Mouse (Mus musculus) midbrain, embryonic 10.5 days (tissue): ENCODE results near the gene Gcfc2. TPM values are rescaled to one million over a fixed set of nuclear protein-coding genes. Genes with fewer than 3 reads are reported as not detected.
A peak's percentile ranks its signal among the peaks of the same experiment; 100 is the strongest.

ENCODE experiments used
- DNase-seq: peaks from one replicate; pipeline ENCODE4 v3.0.0-alpha.2; 2017; ENCODE audit warnings: low spot score
- H3K27ac ChIP-seq: fragments of 300-500 bp; sonication (generic); replicated peaks from 2 replicates; pipeline ENCODE4 v1.5.1; 2016; ENCODE audit warnings: mild to moderate bottlenecking
- H3K27me3 ChIP-seq: fragments of 300-500 bp; sonication (generic); 2 replicates; pipeline ENCODE4 v1.6.1; 2016; ENCODE audit warnings: low read depth, mild to moderate bottlenecking; ENCODE audit not compliant: poor library complexity, severe bottlenecking
- H3K36me3 ChIP-seq: fragments of 300-500 bp; sonication (generic); 2 replicates; pipeline ENCODE4 v1.6.1; 2016; ENCODE audit warnings: mild to moderate bottlenecking, moderate library complexity
- H3K4me1 ChIP-seq: fragments of 300-500 bp; sonication (generic); 2 replicates; pipeline ENCODE4 v1.6.1; 2016
- H3K4me3 ChIP-seq: fragments of 300-500 bp; sonication (generic); 2 replicates; pipeline ENCODE4 v1.5.1; 2016; ENCODE audit warnings: mild to moderate bottlenecking, moderate library complexity
- H3K9me3 ChIP-seq: fragments of 300-500 bp; sonication (generic); replicated peaks from 2 replicates; pipeline ENCODE4 v1.6.1; 2016; ENCODE audit warnings: mild to moderate bottlenecking
- WGBS: fragments of 180-500 bp; shearing (Covaris S2); methylation state at CpG from one replicate; pipeline ENCODE4 v1.1.7; 2016; 5-methylcytosine and 5-hydroxymethylcytosine counted together
- microRNA counts: library from miRNA; unstranded; fragments of <30 nt; microRNA quantifications from one replicate; lab custom pipeline; 2017
- microRNA-seq: library from miRNA; unstranded; fragments of <30 nt; microRNA quantifications from one replicate; pipeline ENCODE4, GENCODE M21; 2017
- polyA plus RNA-seq: library from polyadenylated mRNA; unstranded; fragments of >200 nt; fragmentation: Nextera tagmentation; extraction: Ambion mirVana; gene quantifications from 2 replicates; pipeline ENCODE4 v1.2.1, GENCODE M21; 2016

The Gcfc2 gene
- polyA plus RNA-seq, 1 experiment from 2014 or later: 11.1 TPM

GRCm38 (mm10) chr6:81987010-81987409, 63.5 kb downstream of the Gcfc2 start:
- H3K27me3 ChIP-seq: peaks cover 58% of the 10 kb centered on the region
- peak overlapping the region; percentile 52; the same call in 1 of the 2 replicates for H3K27ac ChIP-seq
- no peaks in the 10 kb centered on the region for H3K9me3 ChIP-seq
- H3K4me1 ChIP-seq: peaks cover 28% of the 10 kb centered on the region
- DNase-seq: peak; percentile 82
- no peak overlapping the region for H3K4me3 ChIP-seq
- WGBS: 1% methylated on average over 9 of the region's 9 CpGs
- H3K36me3 ChIP-seq: no peaks in the 10 kb centered on the region

GRCm38 (mm10) chr6:81987580-81987979, 64.1 kb downstream of the Gcfc2 start:
- peak overlapping the region; percentile 52; the same call in 1 of the 2 replicates for H3K27ac ChIP-seq
- peaks cover 58% of the 10 kb centered on the region for H3K27me3 ChIP-seq
- no peaks in the 10 kb centered on the region for H3K36me3 ChIP-seq
- no peaks in the 10 kb centered on the region for H3K9me3 ChIP-seq
- 67% methylated on average over 3 of the region's 3 CpGs for WGBS
- DNase-seq: no peak
- no peak overlapping the region for H3K4me3 ChIP-seq
- peaks cover 28% of the 10 kb centered on the region for H3K4me1 ChIP-seq

GRCm38 (mm10) chr6:81988341-81988740, 64.9 kb downstream of the Gcfc2 start:
- WGBS: 89% methylated on average over 5 of the region's 5 CpGs
- Histone ChIP-seq H3K4me3 (no peak overlapping the region), H3K27me3 (peaks cover 58% of the 10 kb centered on the region), H3K4me1 (peaks cover 28% of the 10 kb centered on the region), H3K9me3 (no peaks in the 10 kb centered on the region), H3K27ac (no peak overlapping the region), H3K36me3 (no peaks in the 10 kb centered on the region)
- no peak for DNase-seq

GRCm38 (mm10) chr6:81990049-81990810, 66.8 kb downstream of the Gcfc2 start:
- H3K27ac ChIP-seq: peak overlapping the region; percentile 38; the same call in 1 of the 2 replicates
- H3K9me3 ChIP-seq: no peaks in the 10 kb centered on the region
- no peak overlapping the region for H3K4me3 ChIP-seq
- peaks cover 53% of the 10 kb centered on the region for H3K27me3 ChIP-seq
- DNase-seq: no peak
- H3K4me1 ChIP-seq: peaks cover 21% of the 10 kb centered on the region
- H3K36me3 ChIP-seq: no peaks in the 10 kb centered on the region
- WGBS: 45% methylated on average over 20 of the region's 20 CpGs

MicroRNAs encoded within 50 kb of the gene (microRNA counts, 519-probe panel; counts per million panel counts)
- not detected for microRNA mmu-miR-468 (lab: Ali Mortazavi, UCI)

Small RNA genes within 50 kb of the gene (microRNA-seq; reads per million reads assigned to microRNA genes)
- gene Mir468 (not detected), gene Mir7232 (not detected)

Other genes starting within 250 kb of the Gcfc2 start
- gene Mrpl19, start 42.3 kb downstream of the Gcfc2 start, polyA plus RNA-seq: 66.8 and 69.0 TPM in 2 replicates
- gene Eva1a, start 117.4 kb downstream of the Gcfc2 start, polyA plus RNA-seq: 3.4 and 3.7 TPM in 2 replicates